35 mouse cellular contexts compared by ENCODE assay signal in the genomic region with DNA sequence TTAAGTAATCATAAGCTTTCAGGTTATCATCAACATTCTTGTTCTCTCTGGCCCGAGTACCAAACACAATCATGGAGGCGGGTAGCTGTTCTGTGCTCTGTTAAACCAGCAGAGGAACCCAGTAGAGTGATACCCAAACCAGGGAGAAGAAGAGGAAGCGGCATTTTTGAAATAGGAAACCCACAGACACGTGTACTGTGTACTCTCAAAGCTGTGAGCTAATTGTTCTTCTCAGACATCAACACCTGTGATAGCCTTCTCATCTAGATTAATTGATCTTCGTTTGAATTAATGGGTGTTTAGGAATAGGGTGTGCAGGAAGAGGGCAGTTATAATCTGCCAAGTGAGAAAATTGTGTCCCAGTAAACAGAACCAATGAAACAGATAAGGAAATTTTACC.
"Had no signal": no experiment of that assay in that cellular context is flagged by ENCODE, and none has a peak within 500 bp of the region (broad histone marks: within the 10 kb centered on the region; RNA-seq: fewer than 3 reads in every experiment).

No protein-coding gene starts in this region.

- H3K4me3 ChIP-seq: heart, embryonic 10.5 days; heart, embryonic 12.5 days; heart, embryonic 13.5 days; heart, embryonic 15.5 days; hindbrain, embryonic 10.5 days; hindbrain, embryonic 12.5 days; hindbrain, embryonic 15.5 days; intestine, embryonic 15.5 days; kidney, embryonic 15.5 days; layer of hippocampus, adult 2 months; left cerebral cortex, adult 2 months had no signal

- ATAC-seq: hindbrain, embryonic 16.5 days; hindbrain, postnatal 0 days; inflammation-experienced regulatory T-cells, adult 6 months; intestine, embryonic 15.5 days; intestine, embryonic 16.5 days; intestine, postnatal 0 days had no signal

- H3K4me1 ChIP-seq: heart, embryonic 15.5 days; hindbrain, embryonic 10.5 days; hindbrain, embryonic 12.5 days; hindbrain, embryonic 15.5 days; intestine, embryonic 15.5 days had no signal

- H3K9me3 ChIP-seq: heart, embryonic 10.5 days; heart, embryonic 12.5 days; heart, embryonic 13.5 days; heart, embryonic 15.5 days; hindbrain, embryonic 10.5 days; hindbrain, embryonic 12.5 days; hindbrain, embryonic 15.5 days; intestine, embryonic 15.5 days; kidney, embryonic 15.5 days had no signal

- H3K9ac ChIP-seq: heart, embryonic 12.5 days; heart, embryonic 13.5 days; heart, embryonic 15.5 days; hindbrain, embryonic 12.5 days; hindbrain, embryonic 14.5 days; hindbrain, embryonic 15.5 days; intestine, embryonic 15.5 days; kidney, embryonic 15.5 days had no signal

- DNase-seq: heart, postnatal 10 days; heart, postnatal 14 days; heart, postnatal 36 days; heart, postnatal 4 days; kidney, adult 11 months; kidney, adult 18-20 months; kidney, adult 2 months; kidney, adult 8-10 months; kidney, adult 9 months; kidney, postnatal 10 days; kidney, postnatal 14 days; kidney, postnatal 25 days; kidney, postnatal 36 days; kidney, postnatal 4 days; layer of hippocampus, adult 9-11 months; layer of hippocampus, postnatal 36 days had no signal

- H3K4me2 ChIP-seq: heart, embryonic 11.5 days; heart, embryonic 12.5 days; heart, embryonic 13.5 days; heart, embryonic 15.5 days; hindbrain, embryonic 12.5 days; hindbrain, embryonic 14.5 days; hindbrain, embryonic 15.5 days; intestine, embryonic 15.5 days; kidney, embryonic 15.5 days had no signal

- H3K27ac ChIP-seq: heart, embryonic 10.5 days; heart, embryonic 13.5 days; heart, embryonic 15.5 days; hindbrain, embryonic 10.5 days; hindbrain, embryonic 12.5 days; hindbrain, embryonic 14.5 days; hindbrain, embryonic 15.5 days; hindbrain, postnatal 0 days; intestine, embryonic 15.5 days; kidney, embryonic 15.5 days; kidney, postnatal 0 days; layer of hippocampus, adult 2 months; left cerebral cortex, adult 2 months had no signal

- H3K27me3 ChIP-seq: heart, embryonic 12.5 days; heart, embryonic 13.5 days; heart, embryonic 15.5 days; hindbrain, embryonic 12.5 days; hindbrain, embryonic 15.5 days; intestine, embryonic 15.5 days; kidney, embryonic 15.5 days had no signal

- H3K36me3 ChIP-seq: heart, embryonic 10.5 days; heart, embryonic 12.5 days; heart, embryonic 13.5 days; heart, embryonic 15.5 days; hindbrain, embryonic 10.5 days; hindbrain, embryonic 12.5 days; hindbrain, embryonic 15.5 days; intestine, embryonic 15.5 days; kidney, embryonic 15.5 days had no signal
